Mouse (Mus musculus): ENCODE results near the gene Secisbp2l. TPM values are rescaled to one million over a fixed set of nuclear protein-coding genes. Genes with fewer than 3 reads are reported as not detected.

Secisbp2l gene
- polyA plus RNA-seq, 1 experiment from 2014 or later: 29.9 TPM

- no peak overlapping the region for H3K27ac ChIP-seq (replicated peaks)
- 83% methylated on average over 2 of the region's 2 CpGs for WGBS
- no peak overlapping the region for H3K4me2 ChIP-seq
- no peak for ATAC-seq (ENCODE audit: low read depth)
- no peak overlapping the region for H3K4me3 ChIP-seq
- H3K9me3 ChIP-seq: no peaks in the 10 kb centered on the region
- H3K36me3 ChIP-seq: no peaks in the 10 kb centered on the region
- H3K9ac ChIP-seq: no peak overlapping the region
- H3K27me3 ChIP-seq: no peaks in the 10 kb centered on the region
- H3K4me1 ChIP-seq (replicated peaks): peaks cover 6% of the 10 kb centered on the region
Measured at GRCm38 (mm10) chr2:125694798-125695197, 87.9 kb downstream of the Secisbp2l start.

- Histone ChIP-seq H3K9me3 (no peaks in the 10 kb centered on the region), H3K27me3 (no peaks in the 10 kb centered on the region), H3K27ac (replicated peaks) (no peak overlapping the region), H3K4me2 (no peak overlapping the region), H3K9ac (no peak overlapping the region), H3K4me3 (no peak overlapping the region), H3K4me1 (replicated peaks) (peaks cover 6% of the 10 kb centered on the region), H3K36me3 (no peaks in the 10 kb centered on the region)
- WGBS: 84% methylated on average over 2 of the region's 2 CpGs
- ATAC-seq (ENCODE audit: low read depth): no peak
Measured at GRCm38 (mm10) chr2:125692010-125692409, 90.7 kb downstream of the Secisbp2l start.

Other genes with a start within 250 kb of the Secisbp2l start
- 2.4 and 2.8 TPM in 2 replicates for gene Cep152, start 157.8 kb downstream of the Secisbp2l start, polyA plus RNA-seq (2015; fragmentation: Nextera tagmentation; extraction: Ambion mirVana)
- gene Eid1, start 109.8 kb downstream of the Secisbp2l start, polyA plus RNA-seq (2015; fragmentation: Nextera tagmentation; extraction: Ambion mirVana): 411 and 415 TPM in 2 replicates
- gene Shc4, start 58.7 kb downstream of the Secisbp2l start, polyA plus RNA-seq (2015; fragmentation: Nextera tagmentation; extraction: Ambion mirVana): 4.6 TPM in 2 replicates
- 26.6 and 28.5 TPM in 2 replicates for gene Galk2, start 76.2 kb upstream of the Secisbp2l start, polyA plus RNA-seq (2015; fragmentation: Nextera tagmentation; extraction: Ambion mirVana)
- 76.8 and 77.3 TPM in 2 replicates for gene Cops2, start 76.3 kb upstream of the Secisbp2l start, polyA plus RNA-seq (2015; fragmentation: Nextera tagmentation; extraction: Ambion mirVana)